In the genomic region with DNA sequence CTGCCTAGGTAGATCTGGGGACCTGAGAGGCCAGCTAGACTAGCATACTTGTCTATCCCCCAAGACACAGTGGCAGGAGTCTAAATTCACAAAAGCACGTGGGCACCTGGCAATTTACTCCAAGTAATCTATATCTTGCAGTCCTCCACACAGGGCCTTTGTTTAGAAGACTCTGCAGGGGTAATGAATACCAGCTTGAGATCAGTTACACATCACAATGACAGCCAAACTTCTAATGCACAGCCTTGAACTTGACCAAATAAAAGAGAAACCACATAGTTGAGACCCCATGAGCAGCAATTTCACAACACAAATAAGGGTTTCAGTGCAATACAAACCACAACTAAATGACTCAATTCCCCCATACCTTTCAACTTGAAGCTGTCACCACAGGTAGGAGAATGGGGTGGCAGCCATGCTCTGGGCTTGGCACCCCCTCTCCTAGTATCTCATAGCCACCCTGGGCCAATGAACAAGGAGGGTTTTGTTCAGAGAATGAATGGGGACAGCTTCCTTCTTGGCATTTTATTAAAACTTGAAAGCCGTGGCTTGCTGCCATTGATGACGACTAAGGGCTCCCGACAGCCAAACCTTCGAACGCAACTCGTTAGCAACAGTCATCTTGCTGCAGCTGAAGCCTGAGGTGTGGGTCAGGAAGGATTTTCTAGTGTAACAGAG, we compare ENCODE assay signal across 11 mouse cellular contexts.
DNase-seq lines count a peak whose midpoint lies in the region; ATAC-seq and TF ChIP-seq lines count a peak whose summit lies in the region.
"Had no signal": no experiment of that assay in that cellular context is flagged by ENCODE, and none has a peak within 500 bp of the region (broad histone marks: within the 10 kb centered on the region; RNA-seq: fewer than 3 reads in every experiment).

No protein-coding gene starts in this region.

- DNase-seq in CH12.LX (ENCODE audit: extremely low read depth) = no peak
- peak; percentile 56 for DNase-seq in NIH3T3 (ENCODE audit: low read depth)
- peak; percentile 22 to 58 for DNase-seq in left cerebral cortex, postnatal 25 days (ENCODE audit: low spot score in 2 of 2)
- DNase-seq in spleen, postnatal 4 days (ENCODE audit: low spot score in 2 of 2) = no peak
- no peak for DNase-seq in heart, adult 8-10 months (ENCODE audit: low spot score)
- no peak for DNase-seq in cerebellum, adult 9-10 months
- DNase-seq in kidney, postnatal 14 days = no peak
- DNase-seq: cerebellum, adult 2 months; gastrocnemius, adult 2 months; retina, postnatal 1 day had no signal

- peaks cover 55 to 84% of the 10 kb centered on the region in 2 experiments for H3K36me3 ChIP-seq in CH12.LX (replicated peaks in 1 of 2; ENCODE audit: control insufficient read depth in 1 of 2, insufficient read depth in 1 of 2, low read length in 1 of 2)
- H3K36me3 ChIP-seq in forebrain, embryonic 16.5 days (ENCODE audit: control insufficient read depth, insufficient read depth) = no peaks in the 10 kb centered on the region

- dilution Hi-C loops in CH12.LX (cut with MboI; ENCODE audit: extremely low pct_ligation_motif_present, extremely low pct_unique_long_range_greater_than_20kb, low sequenced_read_pairs) = no loop called here

- H3K4me3 ChIP-seq in CH12.LX (replicated peaks in 1 of 3; ENCODE audit: low read depth in 2 of 3, low read length in 2 of 3, poor library complexity in 1 of 3) = no peak overlapping the region
- H3K4me3 ChIP-seq in forebrain, embryonic 16.5 days (replicated peaks; ENCODE audit: low read length) = no peak overlapping the region
- H3K4me3 ChIP-seq: gastrocnemius, adult 2 months had no signal

- H3K27ac ChIP-seq in CH12.LX (ENCODE audit: insufficient read depth, low read depth) = peak overlapping the region; percentile 25; the same call in 1 of the 2 replicates
- H3K27ac ChIP-seq in forebrain, embryonic 16.5 days (ENCODE audit: low read length) = peak overlapping the region; percentile 69
- H3K27ac ChIP-seq: gastrocnemius, adult 2 months had no signal

- peak; percentile 79 for ATAC-seq in forebrain, embryonic 16.5 days

- intact Hi-C loops in left cerebral cortex, postnatal 25 days (cut with DNase I) = no loop called here

- no peak for TF ChIP-seq CTCF in CH12.LX (conservative IDR thresholded peaks at IDR 0.05 in 1 of 2, IDR thresholded peaks at IDR 0.05 in 1 of 2; ENCODE audit: low read depth in 2 of 2, low read length in 2 of 2)

- no peaks in the 10 kb centered on the region for H3K27me3 ChIP-seq in CH12.LX (replicated peaks)
- H3K27me3 ChIP-seq in forebrain, embryonic 16.5 days (replicated peaks; ENCODE audit: control insufficient read depth, insufficient read depth, low read length) = no peaks in the 10 kb centered on the region

- H3K9me3 ChIP-seq in CH12.LX (replicated peaks; ENCODE audit: low read length) = no peaks in the 10 kb centered on the region
- H3K9me3 ChIP-seq in forebrain, embryonic 16.5 days (ENCODE audit: control insufficient read depth, low read length) = no peaks in the 10 kb centered on the region

- no peak overlapping the region for H3K9ac ChIP-seq in CH12.LX (ENCODE audit: insufficient read depth, low read depth)
- H3K9ac ChIP-seq in forebrain, embryonic 16.5 days (replicated peaks; ENCODE audit: low read depth, low read length) = 0 out of 2 replicates have a peak overlapping the region, but pooled peaks have one; percentile 2

- H3K79me2 ChIP-seq in CH12.LX (replicated peaks; ENCODE audit: control insufficient read depth, extremely low read depth, insufficient read depth, poor library complexity, severe bottlenecking) = no peaks in the 10 kb centered on the region

- peaks cover 29 to 82% of the 10 kb centered on the region in 2 experiments for H3K4me1 ChIP-seq in CH12.LX (ENCODE audit: control insufficient read depth in 1 of 2, insufficient read depth in 2 of 2)
- H3K4me1 ChIP-seq in forebrain, embryonic 16.5 days (replicated peaks; ENCODE audit: control insufficient read depth, insufficient read depth, low read length) = peaks cover 29% of the 10 kb centered on the region

- WGBS in forebrain, embryonic 16.5 days = 7% methylated on average over 7 of the region's 7 CpGs

- in situ Hi-C loops in CH12.LX (cut with MboI; ENCODE audit: low pct_ligation_motif_present, low pct_unique_long_range_greater_than_20kb, low sequenced_read_pairs) = no loop called here

- no peak for TF ChIP-seq RAD21 in CH12.LX (IDR thresholded peaks at IDR 0.05; ENCODE audit: low read depth, low read length)

- H3K4me2 ChIP-seq in CH12.LX (ENCODE audit: insufficient read depth, low read depth, poor library complexity, severe bottlenecking) = no peak overlapping the region
- H3K4me2 ChIP-seq in forebrain, embryonic 16.5 days (ENCODE audit: low read length) = no peak overlapping the region

- no peak for TF ChIP-seq POLR2A in CH12.LX (IDR thresholded peaks at IDR 0.05; ENCODE audit: low read depth, low read length)

- no peak for TF ChIP-seq EP300 in CH12.LX (IDR thresholded peaks at IDR 0.05; ENCODE audit: low read length)

TF ChIP-seq in CH12.LX, 34 proteins besides CTCF, POLR2A, EP300 and RAD21:
- no peak for TF ChIP-seq ZMIZ1 (IDR thresholded peaks at IDR 0.05; ENCODE audit: low read depth, low read length)
- no peak for TF ChIP-seq UBTF (IDR thresholded peaks at IDR 0.05; ENCODE audit: low read depth, low read length)
- no peak for TF ChIP-seq ELF1 (IDR thresholded peaks at IDR 0.05; ENCODE audit: low read depth, low read length)
- no peak for TF ChIP-seq MAX (IDR thresholded peaks at IDR 0.05; ENCODE audit: low read length)
- no peak for TF ChIP-seq POLR2AphosphoS2 (IDR thresholded peaks at IDR 0.05; ENCODE audit: low read depth, low read length)
TF ChIP-seq in CH12.LX: peak in this region for 0.

Comparison
In these comparisons a context has a peak if more than half of its experiments do, and no peak if none do; other contexts are left out.
1. DNase-seq: peak in NIH3T3 (single experiment) and left cerebral cortex, postnatal 25 days (2 of 2); none in CH12.LX (single experiment), spleen, postnatal 4 days (0 of 2), heart, adult 8-10 months (single experiment), cerebellum, adult 9-10 months (single experiment) and kidney, postnatal 14 days (single experiment).